7 mouse cellular contexts compared by ENCODE assay signal in genomic region chr7:15945721-15946536, GRCm38 (mm10). TPM values are rescaled to one million over a fixed set of nuclear protein-coding genes. Genes with fewer than 3 reads are reported as not detected.
DNase-seq lines count a peak whose midpoint lies in the region; ATAC-seq lines count a peak whose summit lies in the region.

Gene Nop53 (minus strand): TSS chr7:15946074.

- H3K4me3 ChIP-seq in embryonic facial prominence, embryonic 10.5 days, result peak within 1 kb of the TSS; percentile 82
- H3K4me3 ChIP-seq in limb, embryonic 10.5 days, result peak within 1 kb of the TSS; percentile 77
- H3K4me3 ChIP-seq in midbrain, embryonic 13.5 days (replicated peaks), result peak within 1 kb of the TSS; percentile 67

- peak within 1 kb of the TSS; percentile 93 for H3K4me2 ChIP-seq in midbrain, embryonic 13.5 days (replicated peaks)

- peak; percentile 93 for DNase-seq in adrenal gland, postnatal 10 days
- peak; percentile 94 for DNase-seq in embryonic facial prominence, embryonic 10.5 days (ENCODE audit: low spot score)
- DNase-seq in kidney, adult 11 months, result peak; percentile 97
- DNase-seq in limb, embryonic 10.5 days (ENCODE audit: low spot score), result peak; percentile 95
- peak; percentile 90 for DNase-seq in spleen, adult 12 weeks (ENCODE audit: low spot score)

- ATAC-seq in granulocyte monocyte progenitor cell, adult 5-6 weeks (replicated peaks; ENCODE audit: poor library complexity, severe bottlenecking), result peak; percentile 71
- ATAC-seq in midbrain, embryonic 13.5 days, result peak; percentile 96

- H3K9ac ChIP-seq in midbrain, embryonic 13.5 days (replicated peaks), result peak within 1 kb of the TSS; percentile 71

- no peaks in the 10 kb centered on the region for H3K9me3 ChIP-seq in embryonic facial prominence, embryonic 10.5 days
- no peaks in the 10 kb centered on the region for H3K9me3 ChIP-seq in limb, embryonic 10.5 days (replicated peaks)
- no peaks in the 10 kb centered on the region for H3K9me3 ChIP-seq in midbrain, embryonic 13.5 days

- no peaks in the 10 kb centered on the region for H3K27me3 ChIP-seq in embryonic facial prominence, embryonic 10.5 days (replicated peaks; ENCODE audit: low read depth, poor library complexity, severe bottlenecking)
- H3K27me3 ChIP-seq in limb, embryonic 10.5 days (ENCODE audit: low read depth, poor library complexity, severe bottlenecking), result no peaks in the 10 kb centered on the region; the same call in 1 of the 2 replicates
- H3K27me3 ChIP-seq in midbrain, embryonic 13.5 days, result no peaks in the 10 kb centered on the region

- peaks cover 46% of the 10 kb centered on the region for H3K36me3 ChIP-seq in embryonic facial prominence, embryonic 10.5 days (replicated peaks)
- peaks cover 41% of the 10 kb centered on the region for H3K36me3 ChIP-seq in limb, embryonic 10.5 days
- H3K36me3 ChIP-seq in midbrain, embryonic 13.5 days, result peaks cover 35% of the 10 kb centered on the region

- H3K4me1 ChIP-seq in embryonic facial prominence, embryonic 10.5 days, result peaks cover 32% of the 10 kb centered on the region
- H3K4me1 ChIP-seq in limb, embryonic 10.5 days, result peaks cover 25% of the 10 kb centered on the region
- H3K4me1 ChIP-seq in midbrain, embryonic 13.5 days (replicated peaks), result peaks cover 34% of the 10 kb centered on the region

- H3K27ac ChIP-seq in embryonic facial prominence, embryonic 10.5 days (replicated peaks), result peak within 1 kb of the TSS; percentile 95
- H3K27ac ChIP-seq in limb, embryonic 10.5 days, result peak within 1 kb of the TSS; percentile 96
- H3K27ac ChIP-seq in midbrain, embryonic 13.5 days, result peak within 1 kb of the TSS; percentile 94

- 1% methylated on average over 59 of the region's 59 CpGs for WGBS in embryonic facial prominence, embryonic 10.5 days
- 1% methylated on average over 59 of the region's 59 CpGs for WGBS in limb, embryonic 10.5 days
- 2% methylated on average over 59 of the region's 59 CpGs for WGBS in midbrain, embryonic 13.5 days

RNA-seq across cellular contexts. Expression of gene Nop53, which starts in this region (rescaled TPM):
- 100 to 1,000 TPM; 198 to 201 TPM for total RNA-seq in adrenal gland, postnatal 10 days (2021)
- 180 and 185 TPM in 2 replicates for polyA plus RNA-seq in embryonic facial prominence, embryonic 10.5 days (2016; fragmentation: Nextera tagmentation; extraction: Ambion mirVana)
- total RNA-seq in granulocyte monocyte progenitor cell, adult 5-6 weeks (2014; fragmentation: Nextera tagmentation), result 70.6 and 105 TPM in 2 replicates
- total RNA-seq in granulocyte monocyte progenitor cell, adult 5-6 weeks (2017), result 186 and 221 TPM in 2 replicates
- 173 and 203 TPM in 2 replicates for polyA plus RNA-seq in limb, embryonic 10.5 days (2016; fragmentation: Nextera tagmentation; extraction: Ambion mirVana)
- polyA plus RNA-seq in midbrain, embryonic 13.5 days (2015; fragmentation: Nextera tagmentation; extraction: Ambion mirVana), result 140 and 151 TPM in 2 replicates

Comparison
In these comparisons a context has a peak if more than half of its experiments do, and no peak if none do; other contexts are left out.
1. Peak in every context shown above with its lines: DNase-seq, ATAC-seq, H3K4me3 ChIP-seq and H3K27ac ChIP-seq.